In the genomic region with DNA sequence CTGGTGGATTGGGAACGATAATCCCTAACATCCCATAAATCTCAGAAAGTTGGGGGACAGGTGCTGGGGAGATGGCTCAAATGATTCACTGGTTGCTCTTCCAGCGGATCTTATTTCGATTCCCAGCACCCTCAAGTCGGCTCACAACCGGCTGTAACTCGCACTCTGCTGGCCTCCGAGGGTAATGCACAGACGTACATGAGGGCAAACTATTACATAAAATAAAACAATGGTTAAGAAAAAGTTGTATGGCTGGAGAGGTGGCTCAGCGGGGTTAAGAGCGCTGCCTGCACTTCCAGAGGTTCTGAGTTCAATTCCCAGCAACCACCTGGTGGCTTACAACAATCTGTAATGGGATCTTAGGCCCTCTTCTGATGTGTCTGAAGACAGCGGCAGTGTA, we compare ENCODE assay signal across 9 mouse cellular contexts. TPM values are rescaled to one million over a fixed set of nuclear protein-coding genes. Genes with fewer than 3 reads are reported as not detected.
A peak's percentile ranks its signal among the peaks of the same experiment; 100 is the strongest.
DNase-seq lines count a peak whose midpoint lies in the region; ATAC-seq and TF ChIP-seq lines count a peak whose summit lies in the region.
"Had no signal": no experiment of that assay in that cellular context is flagged by ENCODE, and none has a peak within 500 bp of the region (broad histone marks: within the 10 kb centered on the region; RNA-seq: fewer than 3 reads in every experiment).

No protein-coding gene starts in this region.

- peak; percentile 15; the same call in 1 of the 2 replicates for TF ChIP-seq CTCF in left cerebral cortex, adult 2 months (IDR thresholded peaks at IDR 0.05)

- no peaks in the 10 kb centered on the region for H3K9me3 ChIP-seq in embryonic facial prominence, embryonic 13.5 days
- no peaks in the 10 kb centered on the region for H3K9me3 ChIP-seq in intestine, embryonic 14.5 days (ENCODE audit: control insufficient read depth, low read length)
- no peaks in the 10 kb centered on the region for H3K9me3 ChIP-seq in neural tube, embryonic 12.5 days

- H3K27ac ChIP-seq in left cerebral cortex, adult 2 months: peak overlapping the region; percentile 98
- no peak overlapping the region for H3K27ac ChIP-seq in embryonic facial prominence, embryonic 13.5 days
- no peak overlapping the region for H3K27ac ChIP-seq in intestine, embryonic 14.5 days (ENCODE audit: low read depth)
- H3K27ac ChIP-seq in neural tube, embryonic 12.5 days: no peak overlapping the region

- peak overlapping the region; percentile 83 for H3K4me2 ChIP-seq in embryonic facial prominence, embryonic 13.5 days
- H3K4me2 ChIP-seq in intestine, embryonic 14.5 days (ENCODE audit: low read length): peak overlapping the region; percentile 75
- peak overlapping the region; percentile 79 for H3K4me2 ChIP-seq in neural tube, embryonic 12.5 days (replicated peaks)

- no peak overlapping the region for H3K9ac ChIP-seq in embryonic facial prominence, embryonic 13.5 days
- H3K9ac ChIP-seq in intestine, embryonic 14.5 days (ENCODE audit: low read length): no peak overlapping the region
- H3K9ac ChIP-seq in neural tube, embryonic 12.5 days: no peak overlapping the region

- intact Hi-C loops in left cerebral cortex, adult 2 months (cut with DNase I): loop anchor here (5.0 kb wide), 1 partner anchor 36 kb away; no protein-coding TSS in a partner anchor
- intact Hi-C loops in left cerebral cortex, postnatal 25 days (cut with DNase I): loop anchor here (5.0 kb wide), 1 partner anchor 36 kb away; no protein-coding TSS in a partner anchor

- peaks cover 72% of the 10 kb centered on the region for H3K27me3 ChIP-seq in embryonic facial prominence, embryonic 13.5 days
- peaks cover 64% of the 10 kb centered on the region for H3K27me3 ChIP-seq in intestine, embryonic 14.5 days (replicated peaks; ENCODE audit: control insufficient read depth, insufficient read depth, low read length)
- H3K27me3 ChIP-seq in neural tube, embryonic 12.5 days (replicated peaks): peaks cover 22% of the 10 kb centered on the region

- H3K36me3 ChIP-seq in embryonic facial prominence, embryonic 13.5 days: no peaks in the 10 kb centered on the region
- no peaks in the 10 kb centered on the region for H3K36me3 ChIP-seq in intestine, embryonic 14.5 days (ENCODE audit: control insufficient read depth, insufficient read depth, low read length)
- peaks cover 4% of the 10 kb centered on the region; the same call in 1 of the 2 replicates for H3K36me3 ChIP-seq in neural tube, embryonic 12.5 days

- ATAC-seq in embryonic facial prominence, embryonic 13.5 days (ENCODE audit: insufficient number of reproducible peaks, insufficient read depth, low FRiP score, low TSS enrichment, low read depth): no peak
- no peak for ATAC-seq in intestine, embryonic 14.5 days (replicated peaks; ENCODE audit: low FRiP score, low TSS enrichment, low read depth)
- ATAC-seq in neural tube, embryonic 12.5 days (ENCODE audit: low FRiP score, low read depth): no peak

- peaks cover 8% of the 10 kb centered on the region; the same call in 1 of the 2 replicates for H3K4me1 ChIP-seq in embryonic facial prominence, embryonic 13.5 days
- no peaks in the 10 kb centered on the region for H3K4me1 ChIP-seq in intestine, embryonic 14.5 days (replicated peaks; ENCODE audit: control insufficient read depth, insufficient read depth, low read length)
- H3K4me1 ChIP-seq in neural tube, embryonic 12.5 days: peaks cover 39% of the 10 kb centered on the region; the same call in 1 of the 2 replicates

- 57% methylated on average over 11 of the region's 11 CpGs for WGBS in embryonic facial prominence, embryonic 13.5 days
- WGBS in intestine, embryonic 14.5 days: 55% methylated on average over 11 of the region's 11 CpGs
- 60% methylated on average over 11 of the region's 11 CpGs for WGBS in neural tube, embryonic 12.5 days

- peak overlapping the region; percentile 69; the same call in 1 of the 2 replicates for H3K4me3 ChIP-seq in left cerebral cortex, adult 2 months
- H3K4me3 ChIP-seq in embryonic facial prominence, embryonic 13.5 days: peak overlapping the region; percentile 51
- peak overlapping the region; percentile 43 for H3K4me3 ChIP-seq in intestine, embryonic 14.5 days (ENCODE audit: low read depth, low read length)
- peak overlapping the region; percentile 37; the same call in 1 of the 2 replicates for H3K4me3 ChIP-seq in neural tube, embryonic 12.5 days

- DNase-seq in left cerebral cortex, adult 2 months (ENCODE audit: extremely low spot score in 1 of 2, low spot score in 2 of 2): no peak
- DNase-seq in left cerebral cortex, postnatal 25 days (ENCODE audit: low spot score in 2 of 2): no peak
- no peak for DNase-seq in intestine, embryonic 14.5 days (ENCODE audit: low spot score)
- DNase-seq in layer of hippocampus, adult 9-11 months: no peak
- DNase-seq in adrenal gland, adult 2 months: no peak
- DNase-seq in thymus, postnatal 25 days: no peak

RNA-seq across cellular contexts. Expression of a gene that starts 2.4 kb away (rescaled TPM):
- 100 to 1,000 TPM; 137 to 138 TPM for total RNA-seq in left cerebral cortex, adult 2 months (2021)
- total RNA-seq in left cerebral cortex, postnatal 25 days (2021): 100 to 1,000 TPM; 126 to 139 TPM
- 0.07 TPM in 1 of 2 replicates, not detected in the other for polyA plus RNA-seq in embryonic facial prominence, embryonic 13.5 days (2015; fragmentation: Nextera tagmentation; extraction: Ambion mirVana)
- polyA plus RNA-seq in intestine, embryonic 14.5 days (2014; fragmentation: Nextera tagmentation; extraction: Ambion mirVana): 0.04 TPM in 1 of 2 replicates, not detected in the other
- polyA plus RNA-seq in neural tube, embryonic 12.5 days (2016; fragmentation: Nextera tagmentation; extraction: Ambion mirVana): 1.4 and 1.6 TPM in 2 replicates
- under 1 TPM; 0.09 to 0.17 TPM for total RNA-seq in adrenal gland, adult 2 months (2021)
- polyA plus RNA-seq in adrenal gland, adult 2 months (2012; rRNA removed): 0.67 and 0.85 TPM in 2 replicates
- polyA plus RNA-seq: small intestine, adult 2 months had no signal

RNA-seq across cellular contexts. Expression of a gene that starts 14.3 kb away (rescaled TPM):
- total RNA-seq in left cerebral cortex, adult 2 months (2021): 100 to 1,000 TPM in 1 of 2 experiments, 10 to 100 TPM in 1; 86.5 to 108 TPM
- total RNA-seq in left cerebral cortex, postnatal 25 days (2021): 10 to 100 TPM; 85.4 to 99.8 TPM
- 0.06 TPM in 2 replicates for polyA plus RNA-seq in embryonic facial prominence, embryonic 13.5 days (2015; fragmentation: Nextera tagmentation; extraction: Ambion mirVana)
- 0.07 and 0.09 TPM in 2 replicates for polyA plus RNA-seq in intestine, embryonic 14.5 days (2014; fragmentation: Nextera tagmentation; extraction: Ambion mirVana)
- polyA plus RNA-seq in neural tube, embryonic 12.5 days (2016; fragmentation: Nextera tagmentation; extraction: Ambion mirVana): 0.96 and 1.3 TPM in 2 replicates
- total RNA-seq in adrenal gland, adult 2 months (2021): 1 to 10 TPM; 1.0 to 1.1 TPM
- polyA plus RNA-seq in adrenal gland, adult 2 months (2012; rRNA removed): 0.99 and 1.1 TPM in 2 replicates

RNA-seq across cellular contexts. Expression of a gene that starts 28.8 kb away (rescaled TPM):
- 100 to 1,000 TPM; 628 to 676 TPM for total RNA-seq in left cerebral cortex, adult 2 months (2021)
- 100 to 1,000 TPM; 610 to 694 TPM for total RNA-seq in left cerebral cortex, postnatal 25 days (2021)
- 1.9 and 2.5 TPM in 2 replicates for polyA plus RNA-seq in embryonic facial prominence, embryonic 13.5 days (2015; fragmentation: Nextera tagmentation; extraction: Ambion mirVana)
- polyA plus RNA-seq in intestine, embryonic 14.5 days (2014; fragmentation: Nextera tagmentation; extraction: Ambion mirVana): 1.6 and 1.7 TPM in 2 replicates
- polyA plus RNA-seq in neural tube, embryonic 12.5 days (2016; fragmentation: Nextera tagmentation; extraction: Ambion mirVana): 14.5 and 14.9 TPM in 2 replicates
- 100 to 1,000 TPM; 126 to 247 TPM for total RNA-seq in adrenal gland, adult 2 months (2021)
- 57.3 and 85.0 TPM in 2 replicates for polyA plus RNA-seq in adrenal gland, adult 2 months (2012; rRNA removed)

RNA-seq across cellular contexts. Expression of a gene that starts 49.7 kb away (rescaled TPM):
- 1 to 10 TPM; 9.3 to 9.8 TPM for total RNA-seq in left cerebral cortex, adult 2 months (2021)
- 1 to 10 TPM; 8.9 to 9.2 TPM for total RNA-seq in left cerebral cortex, postnatal 25 days (2021)
- 6.6 and 7.3 TPM in 2 replicates for polyA plus RNA-seq in embryonic facial prominence, embryonic 13.5 days (2015; fragmentation: Nextera tagmentation; extraction: Ambion mirVana)
- polyA plus RNA-seq in intestine, embryonic 14.5 days (2014; fragmentation: Nextera tagmentation; extraction: Ambion mirVana): 8.7 TPM in 2 replicates
- 8.3 and 9.4 TPM in 2 replicates for polyA plus RNA-seq in neural tube, embryonic 12.5 days (2016; fragmentation: Nextera tagmentation; extraction: Ambion mirVana)
- 10 to 100 TPM in 1 of 2 experiments, 1 to 10 TPM in 1; 9.2 to 11.2 TPM for total RNA-seq in adrenal gland, adult 2 months (2021)
- polyA plus RNA-seq in adrenal gland, adult 2 months (2012; rRNA removed): 10.4 and 11.0 TPM in 2 replicates
